In the genomic region with DNA sequence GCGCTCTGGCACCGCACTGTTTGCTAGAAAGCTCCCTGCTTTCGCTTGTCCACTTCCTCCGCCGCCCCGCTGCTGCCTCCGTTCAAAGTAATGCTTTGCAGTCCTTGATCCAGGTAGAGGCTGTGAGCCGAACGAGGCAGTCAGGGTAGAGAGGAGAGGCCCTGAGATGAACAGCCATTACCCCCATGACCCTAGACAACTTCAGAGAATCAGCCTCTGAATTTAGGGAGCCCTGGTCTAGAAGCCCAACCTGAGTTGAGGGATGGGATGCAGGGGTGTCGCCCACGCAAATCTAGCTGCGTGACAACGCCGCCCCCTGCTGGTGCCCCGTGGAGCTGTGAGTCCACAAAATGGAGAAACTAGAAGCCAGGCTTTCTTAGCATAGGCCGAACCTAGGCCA, we compare ENCODE assay signal across 8 mouse cellular contexts. TPM values are rescaled to one million over a fixed set of nuclear protein-coding genes. Genes with fewer than 3 reads are reported as not detected.
DNase-seq lines count a peak whose midpoint lies in the region; ATAC-seq lines count a peak whose summit lies in the region.

No protein-coding gene starts in this region.

- H3K4me1 ChIP-seq in intestine, embryonic 15.5 days (replicated peaks) = no peaks in the 10 kb centered on the region

- no peaks in the 10 kb centered on the region for H3K27me3 ChIP-seq in intestine, embryonic 15.5 days (replicated peaks)

- H3K9me3 ChIP-seq in intestine, embryonic 15.5 days = no peaks in the 10 kb centered on the region

- H3K4me3 ChIP-seq in intestine, embryonic 15.5 days (replicated peaks) = peak overlapping the region; percentile 84

- peak overlapping the region; percentile 70 for H3K9ac ChIP-seq in intestine, embryonic 15.5 days

- H3K27ac ChIP-seq in intestine, embryonic 15.5 days = peak overlapping the region; percentile 88

- peak; percentile 88 to 99 for DNase-seq in adrenal gland, adult (ENCODE audit: inconsistent age in 2 of 2, low spot score in 1 of 2)
- peak; percentile 87 for DNase-seq in embryo, embryonic 11.5 days (ENCODE audit: low read depth, low spot score)
- DNase-seq in gastrocnemius, postnatal 36 days = peak; percentile 82 to 92
- peak; percentile 81 to 82 for DNase-seq in left cerebral cortex, postnatal 25 days (ENCODE audit: low spot score in 2 of 2)
- DNase-seq in mesoderm, embryonic 11.5 days (ENCODE audit: low read depth, low spot score) = peak; percentile 91
- peak; percentile 59 to 72 for DNase-seq in right cerebral cortex, postnatal 36 days (ENCODE audit: low spot score in 2 of 2)
- peak; percentile 87 for DNase-seq in yolk sac, embryonic 10.5 days (ENCODE audit: low spot score)

- peak overlapping the region; percentile 85 for H3K4me2 ChIP-seq in intestine, embryonic 15.5 days (replicated peaks)

- ATAC-seq in intestine, embryonic 15.5 days = peak; percentile 39

- H3K36me3 ChIP-seq in intestine, embryonic 15.5 days = no peaks in the 10 kb centered on the region

- 2% methylated on average over 16 of the region's 16 CpGs for WGBS in intestine, embryonic 15.5 days

- intact Hi-C loops in gastrocnemius, postnatal 36 days (cut with DNase I) = loop anchor here (10.0 kb wide), 1 partner anchor 863 kb away; no protein-coding TSS in a partner anchor
- intact Hi-C loops in left cerebral cortex, postnatal 25 days (cut with DNase I) = loop anchor here (2.0 to 5.0 kb wide), 5 partner anchors 986 to 1521 kb away; partner anchors contain the start of gene Elovl4

RNA-seq across cellular contexts. Expression of gene Tent5a, which starts 1.1 kb away (rescaled TPM):
- 1 to 10 TPM; 2.0 to 2.6 TPM for total RNA-seq in gastrocnemius, postnatal 36 days (2021)
- 15.5 and 16.4 TPM in 2 replicates for polyA plus RNA-seq in intestine, embryonic 15.5 days (2015; fragmentation: Nextera tagmentation; extraction: Ambion mirVana)
- total RNA-seq in left cerebral cortex, postnatal 25 days (2021) = 1 to 10 TPM; 3.6 to 3.7 TPM

RNA-seq across cellular contexts. Expression of gene Gm11114, which starts 15.7 kb away (rescaled TPM):
- not detected for total RNA-seq in gastrocnemius, postnatal 36 days (2021)
- not detected in 2 replicates for polyA plus RNA-seq in intestine, embryonic 15.5 days (2015; fragmentation: Nextera tagmentation; extraction: Ambion mirVana)
- not detected for total RNA-seq in left cerebral cortex, postnatal 25 days (2021)

Comparison
In these comparisons a context has a peak if more than half of its experiments do, and no peak if none do; other contexts are left out.
1. Peak in every context shown above with its lines: DNase-seq, ATAC-seq, H3K4me3 ChIP-seq and H3K27ac ChIP-seq.